Mouse (Mus musculus) C2C12 (cell line): ENCODE measurements at regions not wholly inside any gene's neighbourhood (a gene's known extent, or its start where the extent isn't known, plus 50 kb on each side); places are given as distances from the start of the nearest gene placed in this dataset.

Experiments
- CTCF ChIP-seq: IDR thresholded peaks from one replicate; pipeline ENCODE4 v1.5.1; 2011; ENCODE audit not compliant: control insufficient read depth, insufficient read depth, insufficient read length
- FOSL1 ChIP-seq: IDR thresholded peaks from one replicate; pipeline ENCODE4 v1.8.0; 2011; ENCODE audit warnings: mild to moderate bottlenecking, low read length; ENCODE audit not compliant: poor library complexity, insufficient read depth, severe bottlenecking
- MAX ChIP-seq: IDR thresholded peaks from one replicate; pipeline ENCODE4 v1.6.1; 2011; ENCODE audit warnings: mild to moderate bottlenecking, control low read depth
- MYOD1 ChIP-seq: IDR thresholded peaks from one replicate; pipeline ENCODE4 v1.6.1; 2011; ENCODE audit warnings: low read depth; ENCODE audit not compliant: control insufficient read depth, insufficient read length
- MYOG ChIP-seq: IDR thresholded peaks from one replicate; pipeline ENCODE4 v1.6.1; 2011; ENCODE audit not compliant: control insufficient read depth, insufficient read length; ENCODE audit errors: extremely low read depth
- USF1 ChIP-seq: IDR thresholded peaks from one replicate; pipeline ENCODE4 v1.6.1; 2011; ENCODE audit warnings: low read depth, mild to moderate bottlenecking, control low read depth, moderate library complexity

DNA sequence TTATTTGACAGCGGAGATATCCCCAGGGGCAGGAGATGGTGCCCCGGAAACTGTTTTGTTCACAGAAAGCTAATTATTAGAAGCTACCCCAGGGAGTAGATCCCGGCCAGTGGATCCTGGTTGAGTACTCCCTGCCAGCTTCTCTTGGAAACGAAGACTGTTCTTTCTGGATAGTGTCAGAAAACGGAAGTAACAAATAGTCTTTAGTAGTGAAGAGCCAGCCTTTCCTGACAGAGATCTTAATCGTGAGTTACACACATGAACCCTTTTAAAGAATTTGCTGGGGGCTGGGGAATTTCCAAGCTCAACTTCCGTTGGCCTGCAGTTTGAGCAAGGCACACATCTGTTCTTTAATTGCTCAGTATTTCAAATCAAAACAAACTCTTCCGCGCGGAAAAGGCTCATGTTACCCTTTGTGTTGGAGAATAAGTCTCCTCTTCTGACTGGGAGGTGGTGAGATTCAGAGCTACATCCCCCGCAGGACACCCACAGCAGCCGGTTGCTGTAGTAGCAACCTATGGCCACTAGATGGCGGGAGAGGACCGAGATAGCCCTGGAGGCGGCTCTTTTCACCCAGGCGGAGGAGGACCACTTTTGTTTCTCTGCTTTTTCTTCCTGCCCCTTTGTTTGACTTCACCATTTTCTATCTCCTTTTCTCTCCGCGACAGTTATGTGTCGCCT is 137.6 kb upstream of the Slc24a2 start:
- TF ChIP-seq MYOD1 (no peak), USF1 (no peak), CTCF (peak; percentile 70), MYOG (no peak), FOSL1 (no peak), MAX (no peak)
